Mouse (Mus musculus) left cerebral cortex, adult 8-10 months (tissue): ENCODE measurements around the gene Myo1d. TPM values are rescaled to one million over a fixed set of nuclear protein-coding genes. Genes with fewer than 3 reads are reported as not detected.

Experiments used
- DNase-seq, 2 experiments: peaks; one replicate each; pipeline ENCODE4 v3.0.0; 2022; ENCODE audit warnings: low spot score in 2 of 2
- total RNA-seq, 4 experiments: library from RNA; stranded (reverse); gene quantifications; 2 replicates each; pipeline ENCODE4 v1.2.4; 2022

Myo1d gene
- total RNA-seq, 4 experiments from 2014 or later: 9.5 to 10.8 (median 10.7) TPM

GRCm38 (mm10) chr11:80622233-80623037 is 157.4 kb downstream of the Myo1d start:
- no peak for DNase-seq

GRCm38 (mm10) chr11:80614949-80615725 is 164.7 kb downstream of the Myo1d start:
- DNase-seq: peak in 1 of 2 experiments; percentile 83

- DNase-seq: no peak
These were observed 165.4 kb downstream of the Myo1d start for GRCm38 (mm10) chr11:80614418-80614817.

- no peak for DNase-seq
These were observed 166.3 kb downstream of the Myo1d start for GRCm38 (mm10) chr11:80613534-80613933.

- peak; percentile 68 to 93 for DNase-seq
These were observed 177.0 kb downstream of the Myo1d start for GRCm38 (mm10) chr11:80602707-80603441.

- peak in 1 of 2 experiments; percentile 51 for DNase-seq
These were observed 177.8 kb downstream of the Myo1d start for GRCm38 (mm10) chr11:80602041-80602458.

DNA sequence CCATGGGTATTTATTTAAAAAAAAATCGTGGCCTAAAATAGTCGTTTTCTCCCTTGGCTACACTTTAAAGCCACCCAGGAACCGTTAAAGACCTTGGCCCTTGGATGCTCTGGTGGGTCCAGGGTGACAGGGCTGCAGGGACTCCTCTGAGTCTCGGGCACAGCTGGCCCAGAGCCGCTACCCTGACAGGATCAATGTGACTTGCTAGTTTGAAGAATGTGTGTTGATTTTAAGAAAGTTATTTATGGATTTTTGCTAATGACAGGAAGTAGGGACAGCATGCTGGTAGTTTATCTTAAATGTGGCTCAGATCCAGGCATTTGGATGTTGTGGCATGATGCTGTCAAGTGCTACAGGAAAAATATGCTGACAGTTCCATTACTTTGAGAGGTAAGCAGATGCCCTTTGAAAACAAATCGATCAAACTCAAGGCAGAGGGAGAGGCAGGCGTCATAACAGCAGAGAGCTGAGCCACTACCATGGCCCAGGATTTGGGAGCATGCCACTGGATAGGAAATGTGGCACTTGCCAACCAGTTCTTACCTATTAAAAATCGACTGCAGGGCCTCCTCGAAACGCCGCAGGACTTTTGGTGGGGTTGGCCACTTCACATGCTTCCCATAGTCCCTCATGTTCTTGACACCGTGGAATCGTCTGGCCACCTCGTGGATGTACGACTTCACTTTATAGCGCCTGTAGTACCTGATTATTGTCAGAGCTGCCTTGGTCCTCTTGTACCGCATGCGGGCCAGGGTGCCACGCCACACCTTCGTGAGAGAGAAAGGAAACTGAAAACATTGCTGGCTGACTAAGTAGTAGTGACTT is 178.6 kb downstream of the Myo1d start:
- no peak for DNase-seq

GRCm38 (mm10) chr11:80595482-80595881 is 184.3 kb downstream of the Myo1d start:
- DNase-seq: no peak

GRCm38 (mm10) chr11:80589387-80589786 is 190.4 kb downstream of the Myo1d start:
- no peak for DNase-seq

- DNase-seq: no peak
These were observed 194.1 kb downstream of the Myo1d start for GRCm38 (mm10) chr11:80585761-80586160.

- DNase-seq: no peak
These were observed 194.6 kb downstream of the Myo1d start for GRCm38 (mm10) chr11:80585211-80585610.

DNA sequence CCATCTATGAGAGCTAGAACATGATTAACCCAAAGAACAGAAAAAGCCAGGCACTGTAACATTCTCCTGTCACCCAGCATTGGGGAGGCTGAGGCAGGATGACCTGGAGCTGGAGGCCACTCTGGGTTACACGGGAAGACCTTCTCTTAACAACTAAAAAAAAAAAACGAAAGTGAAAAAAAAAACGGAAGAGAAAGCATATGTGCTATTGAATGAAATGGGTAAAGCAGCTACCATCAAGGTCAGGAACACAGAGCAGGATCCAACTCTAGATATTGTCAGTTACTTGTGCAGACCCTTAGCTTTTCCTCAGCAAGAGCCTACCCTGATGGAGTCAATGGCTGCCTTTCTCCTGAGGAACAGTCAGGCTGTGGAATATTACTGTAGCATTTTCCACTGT is 199.3 kb downstream of the Myo1d start:
- DNase-seq: no peak

- DNase-seq: peak; percentile 50 to 79
These were observed 201.8 kb downstream of the Myo1d start for GRCm38 (mm10) chr11:80577747-80578640.

GRCm38 (mm10) chr11:80575794-80576193 is 204.0 kb downstream of the Myo1d start:
- no peak for DNase-seq

GRCm38 (mm10) chr11:80566286-80566685 is 213.5 kb downstream of the Myo1d start:
- DNase-seq: peak in 1 of 2 experiments; percentile 57

DNA sequence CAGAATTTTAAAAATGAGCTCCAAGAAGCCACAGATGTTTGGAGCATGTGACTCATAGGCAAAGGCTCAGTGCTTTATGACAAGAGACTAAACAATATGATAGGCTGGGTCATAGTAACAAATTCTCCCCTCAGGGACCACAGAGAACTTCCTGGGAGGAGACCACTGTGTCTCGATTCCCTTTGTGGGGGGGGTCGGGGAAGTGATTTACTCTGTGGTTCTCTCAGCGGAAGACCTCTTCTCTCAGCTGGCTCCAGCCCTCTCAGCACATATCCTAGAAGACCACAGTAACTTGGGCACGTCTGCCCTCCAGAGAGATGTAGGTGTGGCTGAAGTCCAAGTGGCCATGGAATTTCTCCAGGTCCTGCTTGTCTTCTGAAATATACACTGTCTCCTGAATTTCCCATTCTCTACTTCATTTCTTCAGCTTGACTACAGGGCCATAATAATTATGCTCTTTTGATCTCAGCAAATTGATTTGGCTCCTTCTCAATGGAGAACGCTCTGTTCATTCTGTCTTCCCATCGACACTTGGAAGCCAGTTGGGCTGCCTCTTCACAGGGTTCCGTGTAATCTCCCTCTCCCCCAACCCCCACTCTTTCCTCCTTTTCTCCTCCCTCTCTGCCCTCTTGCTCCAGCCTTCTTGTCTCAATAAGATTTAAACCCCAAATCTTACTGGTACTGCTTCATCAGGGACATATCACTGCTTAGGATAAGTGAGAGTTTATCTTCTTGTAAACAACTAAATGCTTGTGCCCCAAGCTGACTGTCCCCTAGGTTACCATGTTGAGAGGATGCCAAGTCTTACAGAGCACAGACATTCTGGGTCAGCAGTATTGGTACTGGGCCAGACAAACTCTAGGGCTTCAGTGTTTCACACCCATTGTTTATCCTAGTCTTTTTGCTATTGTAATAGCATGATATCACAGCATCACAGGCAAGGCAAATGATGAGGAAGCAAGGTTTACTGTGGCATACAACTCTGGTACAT is 214.6 kb downstream of the Myo1d start:
- no peak for DNase-seq

DNA sequence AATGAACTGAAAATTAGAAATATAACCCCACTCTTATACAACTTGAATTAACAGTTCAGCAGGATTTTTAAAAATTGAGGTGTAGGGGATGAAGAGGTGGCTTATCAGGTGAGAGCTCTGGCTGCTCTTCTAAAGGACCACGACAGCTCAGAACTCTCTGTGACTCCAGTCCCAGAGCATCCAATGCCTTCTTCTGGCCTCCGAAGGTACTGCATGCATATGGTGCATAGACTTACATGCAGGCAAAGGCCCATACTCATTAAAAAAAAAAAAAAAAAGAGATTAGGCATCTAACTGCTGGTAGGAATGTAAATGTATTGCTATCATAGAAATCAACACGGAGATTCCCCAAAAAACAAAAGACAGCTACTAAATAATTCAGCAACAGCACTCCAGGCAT is 217.3 kb downstream of the Myo1d start:
- DNase-seq: no peak

GRCm38 (mm10) chr11:80560770-80561169 is 219.1 kb downstream of the Myo1d start:
- DNase-seq: no peak

DNA sequence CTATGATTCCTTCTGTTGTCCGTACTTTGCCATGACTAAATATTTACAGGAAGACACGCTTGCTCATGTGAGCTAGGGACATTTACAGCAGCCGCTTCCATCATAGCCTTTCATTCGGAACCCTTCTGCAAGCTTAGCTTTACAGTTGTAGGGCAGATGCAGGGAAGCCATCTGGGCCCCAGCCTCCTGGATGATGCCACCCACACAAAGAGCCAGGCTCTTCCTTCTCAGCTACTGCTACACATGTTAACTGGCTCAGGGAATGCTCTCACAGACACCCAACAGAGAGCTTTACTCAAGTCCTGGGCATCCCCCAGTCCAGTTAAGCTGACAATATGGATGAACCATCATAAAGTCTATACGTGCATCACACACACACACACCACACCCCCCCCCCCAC is 224.4 kb downstream of the Myo1d start:
- DNase-seq: peak in 1 of 2 experiments; percentile 72
